Mouse (Mus musculus): Measurements from ENCODE around the gene Efcab9.

DNA sequence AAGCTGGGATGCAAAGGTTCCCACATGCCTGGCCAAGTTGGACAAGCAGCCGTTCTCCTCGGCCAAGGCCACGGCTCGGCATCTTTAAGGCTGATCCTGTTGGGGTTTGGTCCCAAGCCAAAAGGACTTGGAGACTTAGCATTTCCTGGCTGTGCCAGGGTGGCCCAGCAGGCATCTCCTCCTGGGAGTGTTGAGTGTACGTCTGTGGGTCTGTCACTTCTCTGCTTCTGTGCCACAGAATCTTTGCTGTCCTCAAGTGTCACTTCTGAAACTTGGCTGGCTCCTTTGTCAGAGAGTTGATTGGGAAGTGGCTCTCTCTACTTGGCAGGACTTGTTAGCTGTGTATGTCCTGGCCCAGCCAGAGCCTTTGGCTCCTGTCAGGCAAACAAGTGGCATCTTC, 14.6 kb upstream of the Efcab9 start:
- no peak for TF ChIP-seq CTCF (IDR thresholded peaks at IDR 0.05; ENCODE audit: low read depth, low read length)
- no peak for TF ChIP-seq POLR2A (IDR thresholded peaks at IDR 0.05; ENCODE audit: insufficient read depth, low read length)

Data from ES-Bruce4 (cell line).